Mouse (Mus musculus): ENCODE measurements around the gene Slc9a9.

DNA sequence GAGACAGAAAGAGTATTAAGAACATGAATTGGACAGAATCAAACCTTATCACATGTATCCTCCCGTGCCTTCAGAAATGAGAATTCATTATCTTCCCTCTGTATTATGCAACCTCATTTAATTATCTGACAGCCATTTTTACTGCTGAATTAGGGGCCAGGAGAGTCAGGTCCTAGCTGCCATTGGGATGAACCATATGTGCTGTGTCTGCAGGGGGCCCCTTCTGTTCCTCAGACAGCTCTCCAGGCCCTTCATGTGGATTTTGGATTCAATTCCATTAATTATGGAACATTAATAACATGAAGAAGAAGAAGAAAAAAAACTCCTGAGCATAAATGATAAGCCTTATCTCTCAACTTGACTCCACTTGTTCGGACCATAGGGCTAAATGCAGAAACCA, 559.4 kb downstream of the Slc9a9 start:
- no peak for TF ChIP-seq POLR2A (IDR thresholded peaks at IDR 0.05; ENCODE audit: borderline replicate concordance, insufficient read depth, low read length)
- TF ChIP-seq CTCF (IDR thresholded peaks at IDR 0.05; ENCODE audit: borderline replicate concordance, insufficient read depth, low read depth, low read length): no peak

Data from cerebellum, adult 2 months (tissue).